ENCODE assay signal across 14 mouse cellular contexts in the genomic region with DNA sequence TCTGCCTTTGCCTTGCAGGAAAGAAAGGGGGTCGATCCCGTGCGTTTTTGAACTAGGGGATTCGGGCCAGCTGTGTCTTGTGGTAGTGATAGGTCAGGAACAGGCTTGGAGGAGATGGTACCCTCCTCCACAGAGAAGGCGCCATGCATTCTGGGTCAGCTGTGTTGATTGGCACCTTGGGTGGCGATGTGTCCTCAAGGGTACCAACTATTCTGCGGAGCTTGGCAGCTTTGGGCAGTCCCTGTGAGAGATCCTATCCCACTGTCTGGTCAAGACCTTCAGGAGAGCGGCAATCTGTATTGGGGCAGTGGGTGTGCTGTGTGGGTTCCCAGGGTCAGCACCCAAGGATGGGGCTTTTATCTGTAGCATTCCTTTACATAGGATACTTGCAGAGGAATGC. TPM values are rescaled to one million over a fixed set of nuclear protein-coding genes. Genes with fewer than 3 reads are reported as not detected.
DNase-seq lines count a peak whose midpoint lies in the region; ATAC-seq lines count a peak whose summit lies in the region.
"Had no signal": no experiment of that assay in that cellular context is flagged by ENCODE, and none has a peak within 500 bp of the region (broad histone marks: within the 10 kb centered on the region; RNA-seq: fewer than 3 reads in every experiment).

No protein-coding gene starts in this region.

- 89% methylated on average over 8 of the region's 8 CpGs for WGBS in embryonic facial prominence, embryonic 10.5 days
- 82% methylated on average over 8 of the region's 8 CpGs for WGBS in forebrain, embryonic 12.5 days
- 55% methylated on average over 8 of the region's 8 CpGs for WGBS in hindbrain, embryonic 15.5 days
- WGBS in neural tube, embryonic 12.5 days: 82% methylated on average over 8 of the region's 8 CpGs

- peak; percentile 15 for ATAC-seq in forebrain, embryonic 12.5 days (ENCODE audit: low FRiP score)
- ATAC-seq in hindbrain, embryonic 15.5 days (ENCODE audit: low FRiP score, low read depth): no peak
- peak; percentile 28; the same call in 1 of the 2 replicates for ATAC-seq in neural tube, embryonic 12.5 days (ENCODE audit: low FRiP score, low read depth)
- ATAC-seq: lung, postnatal 0 days; Patski had no signal

- DNase-seq in embryonic facial prominence, embryonic 10.5 days (ENCODE audit: low spot score): no peak
- no peak for DNase-seq in adrenal gland, postnatal 25 days
- DNase-seq in gastrocnemius, postnatal 25 days: no peak
- no peak for DNase-seq in urinary bladder, adult 18-20 months (ENCODE audit: low spot score in 2 of 2)
- DNase-seq: cerebellum, postnatal 25 days; thymus, postnatal 4 days had no signal

- H3K9ac ChIP-seq in forebrain, embryonic 12.5 days: no peak overlapping the region
- no peak overlapping the region for H3K9ac ChIP-seq in hindbrain, embryonic 15.5 days
- H3K9ac ChIP-seq in neural tube, embryonic 12.5 days: no peak overlapping the region; the same call in 1 of the 2 replicates
- H3K9ac ChIP-seq: heart, embryonic 13.5 days had no signal

- H3K4me1 ChIP-seq in embryonic facial prominence, embryonic 10.5 days: peaks cover 64% of the 10 kb centered on the region
- H3K4me1 ChIP-seq in forebrain, embryonic 12.5 days: peaks cover 59% of the 10 kb centered on the region
- H3K4me1 ChIP-seq in hindbrain, embryonic 15.5 days (replicated peaks): peaks cover 45% of the 10 kb centered on the region
- peaks cover 41% of the 10 kb centered on the region for H3K4me1 ChIP-seq in neural tube, embryonic 12.5 days

- peak overlapping the region; percentile 77 for H3K27ac ChIP-seq in embryonic facial prominence, embryonic 10.5 days (replicated peaks)
- H3K27ac ChIP-seq in forebrain, embryonic 12.5 days: peak overlapping the region; percentile 90
- H3K27ac ChIP-seq in hindbrain, embryonic 15.5 days (replicated peaks): peak overlapping the region; percentile 79
- peak overlapping the region; percentile 50; the same call in 1 of the 2 replicates for H3K27ac ChIP-seq in neural tube, embryonic 12.5 days
- H3K27ac ChIP-seq: heart, embryonic 13.5 days had no signal

- H3K9me3 ChIP-seq in embryonic facial prominence, embryonic 10.5 days: no peaks in the 10 kb centered on the region
- H3K9me3 ChIP-seq in forebrain, embryonic 12.5 days: peaks cover 7% of the 10 kb centered on the region; the same call in 1 of the 2 replicates
- no peaks in the 10 kb centered on the region for H3K9me3 ChIP-seq in hindbrain, embryonic 15.5 days
- no peaks in the 10 kb centered on the region for H3K9me3 ChIP-seq in neural tube, embryonic 12.5 days
- H3K9me3 ChIP-seq: heart, embryonic 13.5 days had no signal

- no peak overlapping the region for H3K4me3 ChIP-seq in embryonic facial prominence, embryonic 10.5 days
- no peak overlapping the region for H3K4me3 ChIP-seq in forebrain, embryonic 12.5 days (replicated peaks)
- H3K4me3 ChIP-seq in hindbrain, embryonic 15.5 days: no peak overlapping the region
- no peak overlapping the region for H3K4me3 ChIP-seq in neural tube, embryonic 12.5 days
- H3K4me3 ChIP-seq: heart, embryonic 13.5 days had no signal

- H3K36me3 ChIP-seq in embryonic facial prominence, embryonic 10.5 days (replicated peaks): no peaks in the 10 kb centered on the region
- no peaks in the 10 kb centered on the region for H3K36me3 ChIP-seq in forebrain, embryonic 12.5 days (replicated peaks)
- H3K36me3 ChIP-seq in hindbrain, embryonic 15.5 days: no peaks in the 10 kb centered on the region
- no peaks in the 10 kb centered on the region for H3K36me3 ChIP-seq in neural tube, embryonic 12.5 days
- H3K36me3 ChIP-seq: heart, embryonic 13.5 days had no signal

- 0 out of 2 replicates have a peak, but pooled peaks cover 7% of the 10 kb centered on the region for H3K27me3 ChIP-seq in embryonic facial prominence, embryonic 10.5 days (replicated peaks; ENCODE audit: low read depth, poor library complexity, severe bottlenecking)
- peaks cover 6% of the 10 kb centered on the region; the same call in 1 of the 2 replicates for H3K27me3 ChIP-seq in forebrain, embryonic 12.5 days
- no peaks in the 10 kb centered on the region for H3K27me3 ChIP-seq in hindbrain, embryonic 15.5 days
- H3K27me3 ChIP-seq in neural tube, embryonic 12.5 days (replicated peaks): no peaks in the 10 kb centered on the region
- H3K27me3 ChIP-seq: heart, embryonic 13.5 days; Patski had no signal

- 0 out of 2 replicates have a peak overlapping the region, but pooled peaks have one; percentile 19 for H3K4me2 ChIP-seq in forebrain, embryonic 12.5 days
- 0 out of 2 replicates have a peak overlapping the region, but pooled peaks have one; percentile 9 for H3K4me2 ChIP-seq in hindbrain, embryonic 15.5 days
- no peak overlapping the region for H3K4me2 ChIP-seq in neural tube, embryonic 12.5 days (replicated peaks)
- H3K4me2 ChIP-seq: heart, embryonic 13.5 days had no signal

RNA-seq across cellular contexts. Expression of a gene that starts 31.7 kb away (rescaled TPM):
- polyA plus RNA-seq in embryonic facial prominence, embryonic 10.5 days (2016; fragmentation: Nextera tagmentation; extraction: Ambion mirVana): 0.17 and 0.38 TPM in 2 replicates
- 1.2 and 1.3 TPM in 2 replicates for polyA plus RNA-seq in forebrain, embryonic 12.5 days (2016; fragmentation: Nextera tagmentation; extraction: Ambion mirVana)
- polyA plus RNA-seq in hindbrain, embryonic 15.5 days (2015; fragmentation: Nextera tagmentation; extraction: Ambion mirVana): 4.5 and 6.8 TPM in 2 replicates
- 0.51 and 0.74 TPM in 2 replicates for polyA plus RNA-seq in neural tube, embryonic 12.5 days (2016; fragmentation: Nextera tagmentation; extraction: Ambion mirVana)
- total RNA-seq in adrenal gland, postnatal 25 days (2021): 1.5 and 1.9 TPM in 2 replicates
- total RNA-seq in gastrocnemius, postnatal 25 days (2021): 10 to 100 TPM; 15.8 to 18.2 TPM
- total RNA-seq: CH12.LX had no signal

RNA-seq across cellular contexts. Expression of a gene that starts 59.6 kb away (rescaled TPM):
- polyA plus RNA-seq in embryonic facial prominence, embryonic 10.5 days (2016; fragmentation: Nextera tagmentation; extraction: Ambion mirVana): 0.62 and 1.1 TPM in 2 replicates
- 2.0 and 2.9 TPM in 2 replicates for polyA plus RNA-seq in forebrain, embryonic 12.5 days (2016; fragmentation: Nextera tagmentation; extraction: Ambion mirVana)
- 1.4 and 2.2 TPM in 2 replicates for polyA plus RNA-seq in hindbrain, embryonic 15.5 days (2015; fragmentation: Nextera tagmentation; extraction: Ambion mirVana)
- 0.46 and 0.68 TPM in 2 replicates for polyA plus RNA-seq in neural tube, embryonic 12.5 days (2016; fragmentation: Nextera tagmentation; extraction: Ambion mirVana)
- total RNA-seq in adrenal gland, postnatal 25 days (2021): not detected in 2 replicates
- total RNA-seq in gastrocnemius, postnatal 25 days (2021): not detected
- total RNA-seq: CH12.LX; liver, adult 2 months had no signal
- polyA plus RNA-seq: liver, adult 2 months had no signal
